Mouse (Mus musculus): Measurements from ENCODE around the gene Ttc39b. TPM values are rescaled to one million over a fixed set of nuclear protein-coding genes. Genes with fewer than 3 reads are reported as not detected.

The Ttc39b gene
- total RNA-seq (2017) = 14.5 and 15.1 TPM in 2 replicates

- peak; percentile 94 for ATAC-seq (replicated peaks in 1 of 2; ENCODE audit: insufficient read depth in 1 of 2, low FRiP score in 2 of 2, low TSS enrichment in 1 of 2, low read depth in 1 of 2, poor library complexity in 2 of 2, severe bottlenecking in 2 of 2)
Observed at GRCm38 (mm10) chr4:83323910-83324684, at the start of gene Ttc39b. Ttc39b (minus strand) TSS chr4:83324255.

GRCm38 (mm10) chr4:83373381-83373780 lies 49.3 kb upstream of the Ttc39b start:
- no peak for ATAC-seq (replicated peaks in 1 of 2; ENCODE audit: insufficient read depth in 1 of 2, low FRiP score in 2 of 2, low TSS enrichment in 1 of 2, low read depth in 1 of 2, poor library complexity in 2 of 2, severe bottlenecking in 2 of 2)

DNA sequence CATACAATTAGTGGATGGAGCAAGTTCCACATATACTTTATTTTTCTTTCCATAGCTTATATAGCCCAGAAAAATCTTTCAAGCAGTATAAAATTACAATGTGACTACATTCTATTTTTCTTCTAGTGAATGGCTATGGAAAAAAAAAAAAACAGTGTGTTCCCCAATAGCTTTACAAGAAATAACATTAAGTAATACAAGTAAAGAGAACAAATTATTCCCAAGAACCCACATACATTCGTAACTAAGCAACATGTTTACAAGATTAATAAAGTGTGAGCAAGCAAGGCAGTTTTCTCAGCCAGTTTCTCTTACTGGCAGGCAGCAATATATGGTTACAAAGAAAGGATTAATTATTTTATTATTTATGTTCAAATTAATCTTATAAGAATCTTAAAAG lies 33.7 kb upstream of the Ttc39b start:
- ATAC-seq (replicated peaks in 1 of 2; ENCODE audit: insufficient read depth in 1 of 2, low FRiP score in 2 of 2, low TSS enrichment in 1 of 2, low read depth in 1 of 2, poor library complexity in 2 of 2, severe bottlenecking in 2 of 2) = no peak

GRCm38 (mm10) chr4:83354786-83355185 lies 30.7 kb upstream of the Ttc39b start:
- ATAC-seq (replicated peaks in 1 of 2; ENCODE audit: insufficient read depth in 1 of 2, low FRiP score in 2 of 2, low TSS enrichment in 1 of 2, low read depth in 1 of 2, poor library complexity in 2 of 2, severe bottlenecking in 2 of 2) = no peak

DNA sequence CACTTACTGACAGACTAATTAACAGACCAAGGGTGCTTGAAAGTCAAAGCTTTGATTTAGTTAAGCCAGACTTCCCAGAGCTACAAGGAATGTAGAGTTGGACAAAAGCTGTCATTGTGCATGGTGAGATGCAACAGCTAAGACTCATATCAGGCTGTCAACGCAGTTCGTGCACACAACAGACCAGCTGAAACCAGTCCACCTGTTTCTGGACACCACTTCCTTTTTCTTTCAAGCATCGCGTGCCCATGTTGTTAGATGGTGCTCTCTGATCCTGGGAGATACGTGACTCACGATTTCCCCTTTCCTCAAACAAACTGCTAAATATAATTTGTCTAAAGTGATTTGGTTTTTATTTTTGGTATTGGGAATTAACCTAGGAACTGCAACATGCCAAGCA lies 29.9 kb upstream of the Ttc39b start:
- ATAC-seq (replicated peaks in 1 of 2; ENCODE audit: insufficient read depth in 1 of 2, low FRiP score in 2 of 2, low TSS enrichment in 1 of 2, low read depth in 1 of 2, poor library complexity in 2 of 2, severe bottlenecking in 2 of 2) = peak; percentile 75 to 88

GRCm38 (mm10) chr4:83353276-83353675 lies 29.2 kb upstream of the Ttc39b start:
- no peak for ATAC-seq (replicated peaks in 1 of 2; ENCODE audit: insufficient read depth in 1 of 2, low FRiP score in 2 of 2, low TSS enrichment in 1 of 2, low read depth in 1 of 2, poor library complexity in 2 of 2, severe bottlenecking in 2 of 2)

DNA sequence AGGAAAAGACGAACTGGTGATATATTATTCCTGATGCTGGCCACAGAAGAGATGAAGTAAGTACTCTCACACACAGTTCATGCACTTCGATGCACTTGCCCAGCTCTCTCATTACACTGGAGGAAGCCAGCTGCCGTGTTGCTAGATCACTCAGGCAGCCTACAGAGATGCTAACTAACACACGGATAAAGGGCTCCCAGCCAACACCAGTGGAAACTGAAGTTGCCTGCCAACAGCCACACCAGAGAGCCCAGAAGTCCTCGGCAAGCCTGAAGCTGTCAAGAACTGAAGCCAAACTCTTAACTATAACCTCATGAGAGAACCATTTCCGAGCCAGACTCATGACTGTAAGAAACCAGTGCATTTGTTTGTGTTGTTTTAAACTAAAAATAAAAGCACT lies 26.7 kb upstream of the Ttc39b start:
- peak in 1 of 2 experiments; percentile 45; a peak in 1 of 4 replicates for ATAC-seq (replicated peaks in 1 of 2; ENCODE audit: insufficient read depth in 1 of 2, low FRiP score in 2 of 2, low TSS enrichment in 1 of 2, low read depth in 1 of 2, poor library complexity in 2 of 2, severe bottlenecking in 2 of 2)

DNA sequence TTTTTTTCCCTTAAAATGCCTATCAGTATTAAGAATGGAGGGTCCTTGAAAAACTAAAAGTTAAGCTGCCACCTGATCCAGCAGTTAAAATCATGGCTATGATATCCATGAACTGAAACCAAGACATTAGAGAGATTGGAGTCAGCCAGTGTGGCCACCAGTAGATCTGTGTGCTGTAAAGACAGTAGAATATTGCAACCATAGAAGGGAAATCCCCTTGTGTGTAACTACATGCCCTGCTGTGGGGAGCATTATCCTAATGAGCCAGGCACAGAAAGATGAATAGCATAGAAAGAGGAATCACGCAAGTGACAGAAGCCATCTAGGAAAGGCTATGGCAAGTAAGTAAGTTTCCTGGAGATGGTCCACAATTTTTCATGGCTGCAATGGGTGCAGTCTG lies 24.9 kb upstream of the Ttc39b start:
- ATAC-seq (replicated peaks in 1 of 2; ENCODE audit: insufficient read depth in 1 of 2, low FRiP score in 2 of 2, low TSS enrichment in 1 of 2, low read depth in 1 of 2, poor library complexity in 2 of 2, severe bottlenecking in 2 of 2) = no peak

- ATAC-seq (replicated peaks in 1 of 2; ENCODE audit: insufficient read depth in 1 of 2, low FRiP score in 2 of 2, low TSS enrichment in 1 of 2, low read depth in 1 of 2, poor library complexity in 2 of 2, severe bottlenecking in 2 of 2) = no peak
Observed at GRCm38 (mm10) chr4:83343895-83344294, 19.8 kb upstream of the Ttc39b start.

DNA sequence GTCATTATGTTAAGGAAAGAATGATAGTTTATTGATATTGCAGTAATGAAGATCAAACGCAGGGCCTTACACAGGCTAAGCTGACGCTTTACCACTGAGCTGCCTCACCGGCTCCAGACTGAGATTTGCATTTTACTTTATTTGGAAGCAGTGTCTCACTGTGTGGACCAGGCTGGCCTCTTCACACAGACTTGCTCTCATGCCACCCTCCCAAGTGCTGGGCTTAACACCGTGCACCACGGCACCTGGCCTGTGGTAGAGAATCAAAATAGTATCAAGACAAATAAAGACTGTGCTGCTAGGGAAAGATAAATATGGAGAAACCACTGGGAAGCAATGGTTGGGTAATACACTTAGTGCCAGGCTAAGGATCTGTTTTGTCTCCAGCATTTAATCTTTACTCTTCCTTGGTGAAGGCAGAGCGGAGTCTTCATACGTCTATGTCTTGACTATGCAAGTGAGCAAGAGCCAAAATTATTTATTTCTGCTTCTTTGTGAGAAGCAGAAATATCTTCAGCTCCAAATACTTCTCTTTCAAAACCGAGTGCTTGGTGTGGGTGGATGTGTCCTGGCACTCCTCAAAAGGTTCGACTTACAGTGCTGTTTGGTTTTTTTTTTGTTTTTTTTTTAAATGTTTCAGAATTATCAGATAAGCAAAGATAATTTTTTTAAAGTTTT lies 19.2 kb upstream of the Ttc39b start:
- ATAC-seq (replicated peaks in 1 of 2; ENCODE audit: insufficient read depth in 1 of 2, low FRiP score in 2 of 2, low TSS enrichment in 1 of 2, low read depth in 1 of 2, poor library complexity in 2 of 2, severe bottlenecking in 2 of 2) = no peak

DNA sequence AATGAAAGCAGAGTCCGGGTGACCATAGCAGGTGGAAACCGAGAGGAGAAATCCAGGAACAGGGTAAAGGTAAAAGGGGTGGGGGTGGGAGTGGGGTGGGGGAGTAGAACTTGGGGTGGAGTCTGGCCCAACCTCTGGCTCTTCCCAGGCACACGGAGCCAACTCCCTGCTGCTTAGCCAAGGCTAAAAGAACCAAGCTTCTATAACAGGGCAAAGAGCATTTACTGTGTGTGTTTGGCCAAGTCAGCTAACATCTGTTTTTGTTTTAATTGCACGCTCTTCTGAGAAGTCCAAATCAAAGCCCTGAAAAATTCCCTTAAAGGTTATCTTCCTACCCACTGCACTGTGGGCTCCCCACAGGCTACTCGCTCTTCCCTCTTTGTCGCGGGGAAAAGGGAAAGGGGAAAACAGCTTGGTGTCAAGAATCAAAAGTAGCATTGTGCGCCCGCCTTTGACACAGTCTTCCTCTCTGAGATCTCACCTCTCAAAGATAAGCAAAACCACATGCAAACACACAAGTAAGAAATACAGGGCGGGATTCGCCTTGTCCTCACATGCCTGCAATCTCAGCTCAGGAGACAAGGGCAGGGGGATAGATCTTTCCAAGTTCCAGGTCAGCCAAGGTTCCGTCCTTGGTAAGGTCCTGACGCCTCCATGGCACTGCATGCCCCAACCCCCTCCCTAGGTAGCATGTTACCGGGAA lies 18.4 kb upstream of the Ttc39b start:
- no peak for ATAC-seq (replicated peaks in 1 of 2; ENCODE audit: insufficient read depth in 1 of 2, low FRiP score in 2 of 2, low TSS enrichment in 1 of 2, low read depth in 1 of 2, poor library complexity in 2 of 2, severe bottlenecking in 2 of 2)

DNA sequence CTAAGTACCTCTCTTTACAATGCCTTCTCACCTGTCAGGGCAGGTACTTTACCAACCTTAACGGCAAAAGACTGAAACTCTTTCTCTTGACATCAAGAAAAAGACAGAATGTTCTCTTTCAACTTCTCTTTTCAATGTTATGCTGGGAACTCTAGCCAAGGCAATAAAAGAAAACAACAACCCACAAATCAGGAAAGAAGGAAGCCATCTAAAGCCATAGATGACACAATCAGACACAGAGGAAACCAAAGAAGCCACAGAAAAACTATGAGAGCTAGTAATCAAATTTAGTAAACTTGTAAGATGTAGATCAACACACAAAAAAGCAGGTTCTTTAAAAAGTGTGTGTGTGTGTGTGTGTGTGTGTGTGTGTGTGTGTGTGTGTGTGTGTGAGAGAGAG lies 15.3 kb upstream of the Ttc39b start:
- peak in 1 of 2 experiments; percentile 32; a peak in 1 of 4 replicates for ATAC-seq (replicated peaks in 1 of 2; ENCODE audit: insufficient read depth in 1 of 2, low FRiP score in 2 of 2, low TSS enrichment in 1 of 2, low read depth in 1 of 2, poor library complexity in 2 of 2, severe bottlenecking in 2 of 2)

GRCm38 (mm10) chr4:83337717-83338116 lies 13.7 kb upstream of the Ttc39b start:
- ATAC-seq (replicated peaks in 1 of 2; ENCODE audit: insufficient read depth in 1 of 2, low FRiP score in 2 of 2, low TSS enrichment in 1 of 2, low read depth in 1 of 2, poor library complexity in 2 of 2, severe bottlenecking in 2 of 2) = no peak

DNA sequence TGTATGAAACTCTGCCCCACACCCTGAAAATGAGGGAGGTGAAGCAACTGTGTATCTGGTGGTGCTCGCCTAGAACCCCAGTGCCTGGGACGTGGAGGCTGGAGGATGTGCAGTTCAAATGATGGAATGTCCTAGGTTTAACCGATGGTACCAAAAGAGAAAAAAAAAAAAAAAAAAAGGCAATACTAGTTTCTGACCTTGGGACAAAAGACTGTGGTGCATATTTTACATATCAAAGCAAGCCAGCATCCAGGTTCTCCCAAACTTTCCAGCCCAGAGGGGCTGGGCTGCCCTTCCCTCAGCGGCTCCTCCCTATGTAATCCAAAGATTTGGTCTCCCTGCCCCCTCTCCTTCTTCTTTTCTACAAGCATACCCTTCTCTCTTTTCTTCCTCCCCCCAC lies 6.3 kb upstream of the Ttc39b start:
- ATAC-seq (replicated peaks in 1 of 2; ENCODE audit: insufficient read depth in 1 of 2, low FRiP score in 2 of 2, low TSS enrichment in 1 of 2, low read depth in 1 of 2, poor library complexity in 2 of 2, severe bottlenecking in 2 of 2) = no peak

DNA sequence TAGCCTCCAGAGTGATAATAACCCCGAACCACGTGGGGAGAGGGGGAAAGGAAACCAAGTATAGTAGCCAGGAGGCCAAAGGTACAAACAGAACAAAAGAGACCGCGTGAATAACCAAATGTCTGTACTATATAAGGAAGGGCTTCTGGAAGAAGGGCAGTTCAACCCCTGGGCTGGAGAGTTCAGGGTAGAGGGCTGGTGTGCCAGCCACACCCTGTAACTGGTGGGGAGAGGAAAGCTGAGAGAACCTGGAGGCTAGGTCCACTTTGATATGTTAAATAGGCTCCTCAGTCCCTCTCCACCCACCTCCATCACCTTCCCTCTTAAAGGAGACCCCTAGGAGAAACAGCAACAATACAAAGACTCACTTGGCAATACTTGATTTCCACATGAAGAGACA lies 5.6 kb upstream of the Ttc39b start:
- no peak for ATAC-seq (replicated peaks in 1 of 2; ENCODE audit: insufficient read depth in 1 of 2, low FRiP score in 2 of 2, low TSS enrichment in 1 of 2, low read depth in 1 of 2, poor library complexity in 2 of 2, severe bottlenecking in 2 of 2)

GRCm38 (mm10) chr4:83328026-83328945 lies 4.2 kb upstream of the Ttc39b start:
- 0 out of 4 replicates have a peak, but pooled peaks have one; percentile 10 to 39 for ATAC-seq (replicated peaks in 1 of 2; ENCODE audit: insufficient read depth in 1 of 2, low FRiP score in 2 of 2, low TSS enrichment in 1 of 2, low read depth in 1 of 2, poor library complexity in 2 of 2, severe bottlenecking in 2 of 2)

GRCm38 (mm10) chr4:83327526-83327925 lies 3.5 kb upstream of the Ttc39b start:
- no peak for ATAC-seq (replicated peaks in 1 of 2; ENCODE audit: insufficient read depth in 1 of 2, low FRiP score in 2 of 2, low TSS enrichment in 1 of 2, low read depth in 1 of 2, poor library complexity in 2 of 2, severe bottlenecking in 2 of 2)
